Mouse (Mus musculus): Measurements from ENCODE around the gene Birc6. TPM values are rescaled to one million over a fixed set of nuclear protein-coding genes. Genes with fewer than 3 reads are reported as not detected.
A peak's percentile ranks its signal among the peaks of the same experiment; 100 is the strongest.

The Birc6 gene
- total RNA-seq (2021): 100 to 1,000 TPM; 122 to 148 TPM

GRCm38 (mm10) chr17:74527729-74528607 lies at the start of gene Birc6:
Birc6 (plus strand) TSS chr17:74528295.
- DNase-seq (ENCODE audit: low spot score in 2 of 2): peak; percentile 100
- intact Hi-C loops (cut with DNase I): loop anchor here (5.0 kb wide), 1 partner anchor 36 kb away; no protein-coding TSS in a partner anchor

- DNase-seq (ENCODE audit: low spot score in 2 of 2): no peak
- intact Hi-C loops (cut with DNase I): no loop called here
Measured at GRCm38 (mm10) chr17:74480361-74481069, 47.6 kb upstream of the Birc6 start.

- intact Hi-C loops (cut with DNase I): no loop called here
- DNase-seq (ENCODE audit: low spot score in 2 of 2): peak; percentile 96 to 99
Measured at GRCm38 (mm10) chr17:74489024-74489900, 38.8 kb upstream of the Birc6 start, which contains the start of gene Yipf4. Yipf4 (plus strand) TSS chr17:74489493.

- intact Hi-C loops (cut with DNase I): loop anchor here (5.0 kb wide), 1 partner anchor 37 kb away; the partner anchor contains the start of gene Birc6
- no peak for DNase-seq (ENCODE audit: low spot score in 2 of 2)
Measured at GRCm38 (mm10) chr17:74489901-74490220, 38.2 kb upstream of the Birc6 start.

GRCm38 (mm10) chr17:74491565-74491964 lies 36.5 kb upstream of the Birc6 start:
- intact Hi-C loops (cut with DNase I): loop anchor here (5.0 kb wide), 1 partner anchor 36 kb away; the partner anchor contains the start of gene Birc6
- no peak for DNase-seq (ENCODE audit: low spot score in 2 of 2)

GRCm38 (mm10) chr17:74500204-74500603 lies 27.9 kb upstream of the Birc6 start:
- intact Hi-C loops (cut with DNase I): no loop called here
- DNase-seq (ENCODE audit: low spot score in 2 of 2): no peak

GRCm38 (mm10) chr17:74501085-74501484 lies 27.0 kb upstream of the Birc6 start:
- intact Hi-C loops (cut with DNase I): no loop called here
- no peak for DNase-seq (ENCODE audit: low spot score in 2 of 2)

GRCm38 (mm10) chr17:74507934-74508333 lies 20.2 kb upstream of the Birc6 start:
- intact Hi-C loops (cut with DNase I): no loop called here
- DNase-seq (ENCODE audit: low spot score in 2 of 2): no peak

GRCm38 (mm10) chr17:74508600-74508999 lies 19.5 kb upstream of the Birc6 start:
- DNase-seq (ENCODE audit: low spot score in 2 of 2): no peak
- intact Hi-C loops (cut with DNase I): no loop called here

GRCm38 (mm10) chr17:74512308-74512707 lies 15.8 kb upstream of the Birc6 start:
- intact Hi-C loops (cut with DNase I): no loop called here
- no peak for DNase-seq (ENCODE audit: low spot score in 2 of 2)

GRCm38 (mm10) chr17:74522797-74523723 lies 5.0 kb upstream of the Birc6 start:
- no peak for DNase-seq (ENCODE audit: low spot score in 2 of 2)
- intact Hi-C loops (cut with DNase I): no loop called here

- no peak for DNase-seq (ENCODE audit: low spot score in 2 of 2)
- intact Hi-C loops (cut with DNase I): loop anchor here (5.0 kb wide), 1 partner anchor 34 kb away; no protein-coding TSS in a partner anchor
Measured at GRCm38 (mm10) chr17:74526117-74526516, 2.0 kb upstream of the Birc6 start.

GRCm38 (mm10) chr17:74526806-74527653 lies 1.1 kb upstream of the Birc6 start:
- intact Hi-C loops (cut with DNase I): loop anchor here (5.0 kb wide), 1 partner anchor 35 kb away; no protein-coding TSS in a partner anchor
- no peak for DNase-seq (ENCODE audit: low spot score in 2 of 2)

GRCm38 (mm10) chr17:74528648-74529532 lies 795 bp downstream of the Birc6 start:
- DNase-seq (ENCODE audit: low spot score in 2 of 2): no peak
- intact Hi-C loops (cut with DNase I): loop anchor here (5.0 kb wide), 1 partner anchor 37 kb away; no protein-coding TSS in a partner anchor

- intact Hi-C loops (cut with DNase I): loop anchor here (5.0 kb wide), 1 partner anchor 37 kb away; no protein-coding TSS in a partner anchor
- no peak for DNase-seq (ENCODE audit: low spot score in 2 of 2)
Measured at GRCm38 (mm10) chr17:74529533-74529824, 1.4 kb downstream of the Birc6 start.

GRCm38 (mm10) chr17:74534971-74535370 lies 6.9 kb downstream of the Birc6 start:
- intact Hi-C loops (cut with DNase I): no loop called here
- no peak for DNase-seq (ENCODE audit: low spot score in 2 of 2)

- intact Hi-C loops (cut with DNase I): no loop called here
Measured at GRCm38 (mm10) chr17:74537526-74537925, 9.4 kb downstream of the Birc6 start.

More at GRCm38 (mm10) chr17:74537526-74537925, 9.4 kb downstream of the Birc6 start:
- no peak for DNase-seq (ENCODE audit: low spot score in 2 of 2)

Measured in left cerebral cortex, postnatal 36 days (tissue).